Mouse (Mus musculus): ENCODE data around the gene Map4.
"Not testable (repeated sequence)": the region's sequence is repeated elsewhere in the genome, so short reads cannot be mapped to it uniquely, and the experiment has no call there.

Gene Map4

GRCm38 (mm10) chr9:109930063-109930462 is 1.2 kb upstream of the Map4 start:
- no peak for DNase-seq

DNA sequence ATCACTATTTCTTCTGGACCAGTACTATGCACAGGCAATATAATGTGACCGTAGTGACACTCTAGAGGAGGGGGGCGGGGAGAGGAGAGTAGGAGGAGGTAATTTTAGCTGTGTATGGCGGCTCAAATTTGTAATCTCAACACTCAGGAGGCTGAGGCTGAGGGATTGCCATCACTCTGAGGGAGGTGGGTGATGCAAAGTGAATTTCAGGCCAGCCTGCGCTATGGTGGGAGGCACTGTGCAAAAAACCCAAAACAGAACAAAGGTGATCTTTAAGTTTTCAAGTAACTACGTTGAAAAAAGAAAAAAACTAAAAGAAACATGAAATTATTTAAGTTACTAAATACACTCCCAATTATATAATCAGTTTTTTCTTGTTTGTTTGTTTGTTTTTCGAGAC is 508 bp upstream of the Map4 start:
- no peak for DNase-seq

DNA sequence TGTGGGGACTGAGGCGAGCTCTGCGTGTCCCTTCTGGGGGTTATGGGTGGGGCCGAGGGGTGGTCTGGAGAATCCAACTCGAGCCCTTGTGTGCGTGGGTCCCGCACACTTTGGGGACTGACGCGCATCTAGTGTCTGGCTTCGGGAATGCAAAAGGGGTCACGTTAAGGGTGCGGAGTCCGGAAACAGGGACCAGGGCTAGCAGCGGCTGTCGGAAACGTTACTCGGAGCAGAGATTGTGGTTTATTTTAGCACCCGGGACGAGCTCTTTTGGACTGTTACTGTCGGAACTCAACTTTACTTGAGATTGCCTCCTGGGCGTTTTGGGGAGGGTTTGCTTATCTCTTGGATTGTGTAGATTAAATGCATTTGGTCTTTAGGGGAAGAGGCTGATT is 1.1 kb downstream of the Map4 start:
- peak; percentile 28 for DNase-seq

GRCm38 (mm10) chr9:109932756-109933375 is 1.6 kb downstream of the Map4 start:
- DNase-seq, result peak; percentile 15

DNA sequence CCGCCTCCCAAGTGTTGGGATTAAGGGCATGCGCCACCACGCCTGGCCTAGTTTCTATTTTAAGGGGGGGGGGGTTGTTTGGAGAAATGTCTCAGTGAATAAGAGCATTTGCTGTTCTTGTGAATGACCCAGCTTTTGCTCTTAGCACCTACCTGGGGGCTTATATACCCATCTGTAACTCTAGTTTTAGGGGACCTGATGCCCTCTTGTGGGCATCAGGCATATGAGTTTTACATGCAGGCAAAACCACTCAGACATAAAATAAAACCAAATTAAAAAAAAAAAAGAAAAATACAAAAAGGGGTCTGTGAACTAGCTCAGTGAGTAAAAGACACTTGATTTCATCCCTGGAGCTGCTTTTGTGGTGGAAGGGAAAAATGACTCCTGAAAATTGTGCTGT is 8.1 kb downstream of the Map4 start:
- no peak for DNase-seq

DNA sequence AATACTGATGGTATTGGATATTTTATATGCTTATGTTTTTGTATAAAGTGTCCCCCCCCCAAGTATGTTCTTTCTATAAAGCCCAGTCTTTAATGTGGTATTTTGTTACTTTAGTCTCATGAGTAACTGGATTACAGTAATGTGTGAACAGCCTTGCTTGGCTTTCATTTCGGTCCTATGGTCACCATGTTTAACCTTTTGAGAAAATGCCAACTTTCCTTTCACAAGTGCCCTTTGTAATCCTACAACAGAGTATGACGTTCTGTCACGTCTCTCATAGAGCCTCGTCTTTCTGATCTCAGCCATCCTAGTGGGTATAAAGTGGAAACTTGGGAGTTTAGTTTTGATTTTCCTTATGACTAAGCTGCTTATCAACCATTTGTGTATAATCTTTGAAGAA is 11.5 kb downstream of the Map4 start:
- DNase-seq, result no peak

- DNase-seq, result no peak
Measured at GRCm38 (mm10) chr9:109944712-109945111, 13.5 kb downstream of the Map4 start.

DNA sequence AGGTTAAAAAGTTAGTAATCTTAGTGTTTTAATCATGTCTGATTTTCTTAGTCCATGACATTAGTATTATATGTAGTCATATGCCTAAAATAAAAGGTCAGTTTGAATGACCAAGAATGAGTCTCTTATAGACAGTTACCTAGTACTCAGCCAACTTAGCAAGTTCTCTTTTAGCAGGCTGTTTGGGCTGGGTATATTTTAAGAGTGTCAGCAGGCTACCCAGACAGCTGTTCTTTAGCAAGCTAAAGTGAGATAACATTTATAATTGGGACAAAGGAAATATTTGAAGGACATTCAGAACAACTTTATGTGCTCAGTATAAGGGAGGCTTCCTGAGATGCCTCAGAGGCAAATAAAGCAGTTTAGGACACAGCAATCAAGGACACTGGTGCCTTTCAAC is 17.3 kb downstream of the Map4 start:
- no peak for DNase-seq

GRCm38 (mm10) chr9:109949801-109950200 is 18.5 kb downstream of the Map4 start:
- DNase-seq, result no peak

DNA sequence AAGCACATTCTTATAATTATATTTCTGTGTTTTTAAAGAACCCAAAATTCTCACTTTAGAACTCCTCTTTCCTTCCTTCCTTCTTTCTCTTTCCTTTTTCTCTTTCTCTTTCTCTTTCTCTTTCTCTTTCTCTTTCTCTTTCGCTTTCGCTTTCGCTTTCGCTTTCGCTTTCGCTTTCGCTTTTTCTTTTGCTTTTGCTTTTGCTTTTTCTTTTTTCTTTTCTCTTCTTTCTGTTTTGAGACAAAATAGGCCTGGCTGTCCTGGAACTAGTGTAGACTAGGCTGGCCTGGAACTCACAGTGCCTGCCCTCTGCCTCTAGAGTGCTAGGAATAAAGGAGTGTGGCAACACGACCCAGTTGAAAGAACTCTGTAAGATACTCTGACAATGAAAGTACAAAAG is 22.3 kb downstream of the Map4 start:
- no peak for DNase-seq

GRCm38 (mm10) chr9:109954631-109955030 is 23.4 kb downstream of the Map4 start:
- no peak for DNase-seq

- DNase-seq, result no peak
Measured at GRCm38 (mm10) chr9:109959456-109960150, 28.3 kb downstream of the Map4 start.

DNA sequence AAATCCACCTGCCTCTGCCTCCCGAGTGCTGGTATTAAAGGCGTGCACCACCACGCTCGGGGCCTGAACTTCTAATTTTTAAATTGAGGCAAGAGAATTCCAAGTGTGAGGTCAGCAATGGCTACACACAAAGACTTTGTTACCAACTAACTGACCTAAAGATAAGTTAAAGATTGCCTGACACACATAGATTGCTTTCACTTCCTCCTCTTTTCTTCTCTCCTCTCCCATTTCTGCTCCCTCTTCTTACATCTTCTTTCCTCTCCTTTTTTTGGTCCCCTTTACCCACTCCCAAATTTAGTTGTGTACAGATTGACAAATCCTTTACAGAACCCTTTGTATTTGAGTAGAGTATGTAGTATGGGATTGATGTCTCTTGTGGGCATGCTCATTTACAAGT is 29.3 kb downstream of the Map4 start:
- DNase-seq, result no peak

DNA sequence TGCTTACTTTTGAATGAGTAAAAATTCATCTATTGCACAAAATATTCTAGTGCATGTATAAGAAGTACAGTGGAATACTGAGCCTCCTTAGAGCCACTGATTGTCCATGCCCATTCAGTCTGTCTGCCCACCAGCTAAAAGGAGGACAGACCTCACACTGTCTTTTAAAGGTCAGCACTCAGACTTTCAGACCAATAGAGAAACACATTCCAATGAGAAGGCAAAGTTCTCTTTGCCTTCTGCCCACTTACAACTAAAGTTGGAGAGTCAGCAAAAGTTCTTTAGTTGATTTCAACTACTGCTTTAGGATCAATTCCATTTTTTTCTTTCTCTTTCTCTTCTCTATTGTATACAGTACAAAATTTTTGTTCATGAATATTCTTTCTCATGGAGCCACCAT is 33.5 kb downstream of the Map4 start:
- DNase-seq, result no peak

- DNase-seq, result no peak
Measured at GRCm38 (mm10) chr9:109968351-109969116, 37.3 kb downstream of the Map4 start.

DNA sequence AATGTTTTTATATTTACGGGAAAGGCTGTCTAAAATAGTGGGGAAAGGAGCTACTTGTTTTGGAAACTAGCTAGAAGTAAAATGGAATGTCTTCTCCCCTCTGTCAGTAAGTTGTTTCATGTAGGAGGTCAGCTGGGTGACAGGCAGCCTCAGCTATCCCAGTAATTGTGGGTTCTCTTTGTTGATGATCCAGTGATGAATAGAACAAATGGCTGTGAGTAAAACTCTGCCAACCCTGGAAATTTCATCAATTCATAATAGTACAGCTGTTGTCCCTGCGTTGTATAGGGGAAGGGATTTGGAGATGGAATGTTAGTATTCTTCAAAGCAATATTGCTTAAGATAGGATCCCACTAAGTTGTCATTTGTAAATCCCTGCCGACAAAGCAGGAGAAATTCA is 37.9 kb downstream of the Map4 start:
- DNase-seq, result no peak

- no peak for DNase-seq
Measured at GRCm38 (mm10) chr9:109969792-109970336, 38.6 kb downstream of the Map4 start.

DNA sequence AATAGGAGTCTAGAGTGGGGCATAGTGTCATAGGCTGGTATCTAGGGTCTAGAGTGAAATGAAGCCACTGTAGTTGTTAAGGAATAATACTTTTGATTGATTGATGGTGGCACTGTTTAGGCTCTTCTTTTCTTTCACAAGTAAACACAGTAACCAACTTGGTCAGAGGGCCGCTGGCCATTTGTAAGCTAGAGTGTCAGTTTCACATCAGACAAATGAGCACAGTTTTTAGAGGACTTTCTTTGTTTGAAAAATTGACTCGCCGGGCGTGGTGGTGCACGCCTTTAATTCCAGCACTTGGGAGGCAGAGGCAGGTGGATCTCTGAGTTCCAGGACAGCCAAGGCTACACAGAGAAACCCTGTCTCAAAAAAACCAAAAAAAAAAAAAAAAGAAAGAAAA is 40.5 kb downstream of the Map4 start:
- DNase-seq, result not testable (repeated sequence)

DNA sequence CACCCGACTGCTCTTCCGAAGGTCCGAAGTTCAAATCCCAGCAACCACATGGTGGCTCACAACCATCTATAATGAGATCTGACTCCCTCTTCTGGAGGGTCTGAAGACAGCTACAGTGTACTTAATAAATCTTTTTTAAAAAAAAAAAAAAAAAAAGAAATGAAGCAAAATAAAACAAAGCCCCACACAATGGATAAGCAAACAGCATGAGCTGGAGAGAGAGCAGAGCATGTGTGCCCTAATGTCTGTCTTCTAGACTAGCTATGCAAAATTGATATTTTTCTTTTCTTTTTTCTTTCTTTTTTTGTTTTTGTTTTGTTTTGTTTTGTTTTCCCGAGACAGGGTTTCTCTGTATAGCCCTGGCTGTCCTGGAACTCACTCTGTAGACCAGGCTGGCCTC is 49.0 kb downstream of the Map4 start:
- DNase-seq, result not testable (repeated sequence)

DNA sequence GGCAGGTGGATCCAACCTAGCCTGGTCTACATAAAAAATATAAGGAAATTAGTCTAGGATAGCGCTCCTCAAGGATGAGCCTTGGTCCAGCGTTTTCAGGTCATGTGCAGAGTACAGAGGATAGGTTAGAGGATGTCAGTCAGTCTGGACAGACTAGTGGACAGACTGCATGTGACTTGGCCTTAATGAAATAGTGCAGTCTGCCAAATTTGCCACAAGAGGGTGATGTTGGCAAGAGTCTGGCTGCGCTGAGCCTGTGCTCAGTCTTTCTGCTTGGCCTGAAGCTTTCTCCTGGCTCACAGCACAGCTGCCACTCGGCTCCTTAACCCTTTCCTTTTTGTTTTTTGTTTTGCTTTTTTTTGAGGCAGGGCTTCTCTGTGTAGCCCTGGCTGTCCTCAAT is 54.2 kb downstream of the Map4 start:
- DNase-seq, result peak; percentile 68

DNA sequence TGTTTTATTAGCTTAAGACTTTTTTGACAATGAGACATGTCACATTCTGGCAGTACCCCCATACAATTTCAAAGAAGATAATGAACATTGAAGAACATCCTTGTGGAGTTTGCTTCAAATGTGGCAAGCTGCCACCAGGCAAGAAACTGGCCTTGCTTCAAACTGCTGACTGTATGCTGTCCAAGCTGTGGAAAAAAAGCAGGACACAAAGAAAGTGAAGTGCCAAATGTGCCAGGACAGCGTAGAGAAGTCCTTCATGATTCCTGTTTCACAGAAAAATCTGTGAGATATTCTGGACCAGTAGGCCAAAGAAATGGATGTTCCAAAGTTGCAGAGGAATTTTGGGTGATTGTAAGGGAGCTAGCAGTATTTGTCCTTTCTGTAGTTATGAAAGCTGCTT is 57.8 kb downstream of the Map4 start:
- DNase-seq, result no peak

DNA sequence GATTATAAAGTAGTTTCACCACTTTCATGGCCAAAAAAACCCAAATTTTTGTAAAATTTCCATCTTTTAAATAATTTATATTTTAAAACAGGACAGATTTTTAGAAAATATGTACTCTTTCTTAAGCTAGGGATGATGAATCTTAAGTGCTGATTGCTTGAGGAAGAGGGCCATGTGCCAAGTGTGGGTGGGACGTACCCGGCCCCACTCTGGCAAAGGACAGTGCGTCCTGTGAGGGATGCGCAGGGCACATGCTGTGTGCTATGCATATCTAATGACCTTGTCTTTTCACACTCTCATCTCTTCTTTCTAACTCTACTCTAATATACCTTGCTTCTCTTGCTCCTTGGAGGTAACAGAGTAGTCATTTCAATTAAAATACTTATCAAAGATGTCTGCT is 66.2 kb downstream of the Map4 start:
- no peak for DNase-seq

DNA sequence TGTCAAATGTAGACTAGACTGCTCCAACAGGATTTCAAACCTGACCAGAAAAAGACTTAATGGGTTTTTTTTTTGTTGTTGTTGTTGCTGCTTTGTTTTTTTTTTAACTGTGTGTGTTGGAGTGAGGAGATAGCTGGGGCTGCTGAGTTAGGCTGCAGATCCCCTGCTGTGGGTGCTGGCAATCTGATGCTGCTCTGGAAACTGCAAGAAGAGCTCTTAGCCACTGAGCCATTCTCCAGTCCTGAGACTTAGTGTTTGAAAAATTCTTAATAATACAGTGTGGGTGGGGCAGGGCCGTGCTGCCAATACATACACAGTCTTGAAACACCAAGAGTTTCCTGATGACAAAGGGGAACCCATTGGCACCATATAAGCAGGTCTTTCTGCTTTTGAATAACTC is 70.7 kb downstream of the Map4 start:
- no peak for DNase-seq

DNA sequence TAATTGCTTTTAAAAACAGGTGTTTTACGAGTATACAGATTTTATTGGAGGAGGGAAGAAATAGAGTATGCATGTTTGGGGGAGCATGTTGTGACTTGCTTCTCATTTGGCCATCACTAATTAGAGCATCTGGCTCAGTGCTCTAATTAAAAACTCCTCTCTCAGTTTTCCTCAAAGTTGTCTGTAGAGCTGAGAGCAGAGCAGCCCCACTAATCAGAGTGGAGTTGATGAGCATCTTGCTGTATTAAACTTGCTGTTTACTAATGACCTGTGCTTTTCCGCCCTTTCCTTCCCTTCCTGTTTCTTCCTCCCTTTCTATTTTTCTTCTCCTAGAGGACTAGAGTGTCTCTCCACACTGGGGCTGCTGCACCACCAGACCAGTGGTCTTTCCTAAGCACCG is 71.2 kb downstream of the Map4 start:
- no peak for DNase-seq

Data from thymus, postnatal 25 days (tissue).